Mouse (Mus musculus) megakaryocyte, embryonic 14.5 days (primary cell): ENCODE measurements around the gene Xkrx. TPM values are rescaled to one million over a fixed set of nuclear protein-coding genes. Genes with fewer than 3 reads are reported as not detected.

ENCODE experiments used
- H3K27me3 ChIP-seq: replicated peaks from 2 replicates; pipeline ENCODE3; 2012; ENCODE audit warnings: inconsistent platforms
- H3K36me3 ChIP-seq: replicated peaks from 2 replicates; pipeline ENCODE3; 2012; ENCODE audit warnings: low read length, inconsistent platforms, mixed read lengths
- H3K4me1 ChIP-seq: 2 replicates; pipeline ENCODE4 v1.6.1; 2012; ENCODE audit warnings: inconsistent platforms
- H3K4me3 ChIP-seq: replicated peaks from 2 replicates; pipeline ENCODE3; 2012; ENCODE audit warnings: moderate library complexity, mild to moderate bottlenecking, inconsistent platforms
- H3K9me3 ChIP-seq: 2 replicates; pipeline ENCODE4 v1.6.1; 2012; ENCODE audit warnings: inconsistent platforms
- FLI1 ChIP-seq: IDR thresholded peaks from 2 replicates; pipeline ENCODE4 v1.6.1; 2012; ENCODE audit warnings: low read length, inconsistent platforms, mixed read lengths
- GATA1 ChIP-seq: IDR thresholded peaks from 3 replicates; pipeline ENCODE4 v1.6.1; 2012; ENCODE audit warnings: mixed read lengths, low read length, inconsistent platforms, borderline replicate concordance
- polyA plus RNA-seq: library from polyadenylated mRNA; stranded (reverse); fragments of >175 nt; gene quantifications from 2 replicates; pipeline ENCODE4 v1.2.3, GENCODE M21; 2012; ENCODE audit warnings: low replicate concordance; ENCODE audit not compliant: insufficient read depth

Gene Xkrx
- polyA plus RNA-seq, 1 experiment: not detected

DNA sequence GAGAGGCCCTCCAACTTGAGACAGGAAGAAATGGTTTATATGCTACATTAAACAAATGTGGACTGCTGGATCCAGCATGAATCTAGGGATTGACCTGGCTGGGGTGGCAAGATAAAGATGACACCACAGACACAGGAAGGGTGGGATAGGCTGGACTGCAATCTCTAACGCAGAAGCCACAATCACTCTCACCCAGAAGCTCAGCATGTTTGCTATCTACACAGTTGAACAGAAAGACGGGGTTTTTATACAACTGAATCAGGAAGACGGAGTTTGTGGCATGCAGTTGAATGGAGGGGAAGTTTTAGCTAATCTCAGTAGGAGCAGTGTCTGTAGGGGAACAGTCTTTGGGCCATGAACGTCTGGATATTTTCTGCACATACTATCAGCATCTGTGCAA lies 19.9 kb downstream of the Xkrx start:
- Histone ChIP-seq H3K27me3 (peaks cover 29% of the 10 kb centered on the region), H3K4me3 (no peak overlapping the region), H3K4me1 (peaks cover 11% of the 10 kb centered on the region), H3K9me3 (no peaks in the 10 kb centered on the region), H3K36me3 (no peaks in the 10 kb centered on the region)
- TF ChIP-seq FLI1 (no peak), GATA1 (no peak)

DNA sequence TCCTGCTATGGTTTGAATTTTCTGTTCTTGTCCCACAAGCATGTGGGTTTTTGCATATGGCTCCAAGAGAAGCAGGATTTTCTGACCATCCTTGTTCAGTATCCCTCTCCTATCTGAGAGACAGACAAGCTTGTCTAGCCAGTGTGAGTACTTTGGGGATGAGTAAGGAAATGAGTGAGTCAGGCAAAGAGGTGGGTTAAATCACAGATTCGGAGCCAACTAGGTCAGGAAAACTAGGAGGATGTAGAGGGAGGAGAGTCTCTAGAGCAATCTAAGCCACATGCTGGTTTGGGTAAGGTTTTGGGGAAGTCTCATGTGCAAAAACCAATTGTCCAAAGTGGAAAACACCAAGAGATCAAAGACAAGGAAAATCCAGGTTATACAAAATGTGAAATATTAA lies 20.3 kb downstream of the Xkrx start:
- Histone ChIP-seq H3K4me3 (no peak overlapping the region), H3K27me3 (peaks cover 30% of the 10 kb centered on the region), H3K36me3 (no peaks in the 10 kb centered on the region), H3K9me3 (no peaks in the 10 kb centered on the region), H3K4me1 (peaks cover 11% of the 10 kb centered on the region)
- TF ChIP-seq GATA1: no peak
- no peak for TF ChIP-seq FLI1

DNA sequence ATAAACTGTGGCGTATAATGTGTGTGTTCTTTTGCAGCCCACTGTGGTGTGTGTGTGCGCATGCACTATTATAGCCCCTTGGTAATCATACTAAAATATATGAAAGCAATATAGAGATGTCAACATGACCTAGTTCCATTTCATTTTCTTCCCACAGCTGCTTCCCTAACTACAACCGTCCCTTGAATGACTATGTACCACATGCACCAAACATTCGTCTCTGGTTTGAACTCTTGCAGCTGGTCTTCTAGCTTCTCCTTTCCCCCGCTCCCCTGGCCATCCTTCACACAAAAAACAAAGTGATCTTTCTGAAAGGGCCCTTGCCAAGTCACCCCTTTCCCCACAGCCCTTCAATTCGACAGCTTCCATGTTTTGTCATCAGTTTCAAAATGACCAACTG lies 21.9 kb downstream of the Xkrx start:
- H3K9me3 ChIP-seq: no peaks in the 10 kb centered on the region
- no peak for TF ChIP-seq GATA1
- TF ChIP-seq FLI1: no peak
- no peak overlapping the region for H3K4me3 ChIP-seq
- H3K36me3 ChIP-seq: no peaks in the 10 kb centered on the region
- H3K4me1 ChIP-seq: peaks cover 11% of the 10 kb centered on the region
- H3K27me3 ChIP-seq: peaks cover 30% of the 10 kb centered on the region

DNA sequence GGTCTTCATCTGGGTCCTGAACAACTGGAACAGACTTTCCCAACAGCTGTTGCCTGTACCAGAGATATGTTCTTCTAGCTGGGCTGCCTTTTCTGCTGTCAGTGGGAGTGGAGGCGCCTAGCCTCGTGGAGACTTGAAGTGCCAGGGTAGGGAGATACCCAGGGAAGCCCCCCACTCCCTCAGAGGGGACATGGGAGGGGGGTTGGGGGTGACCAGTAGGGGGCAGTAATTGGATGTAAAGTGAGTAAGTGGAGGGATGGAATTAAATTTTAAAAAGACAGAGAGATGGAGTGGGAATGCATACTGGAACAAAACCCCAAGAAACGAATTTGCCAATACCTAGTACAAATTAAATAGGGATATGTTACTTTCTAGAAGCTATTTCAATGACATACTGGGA lies 28.1 kb downstream of the Xkrx start:
- no peak for TF ChIP-seq GATA1
- H3K9me3 ChIP-seq: no peaks in the 10 kb centered on the region

DNA sequence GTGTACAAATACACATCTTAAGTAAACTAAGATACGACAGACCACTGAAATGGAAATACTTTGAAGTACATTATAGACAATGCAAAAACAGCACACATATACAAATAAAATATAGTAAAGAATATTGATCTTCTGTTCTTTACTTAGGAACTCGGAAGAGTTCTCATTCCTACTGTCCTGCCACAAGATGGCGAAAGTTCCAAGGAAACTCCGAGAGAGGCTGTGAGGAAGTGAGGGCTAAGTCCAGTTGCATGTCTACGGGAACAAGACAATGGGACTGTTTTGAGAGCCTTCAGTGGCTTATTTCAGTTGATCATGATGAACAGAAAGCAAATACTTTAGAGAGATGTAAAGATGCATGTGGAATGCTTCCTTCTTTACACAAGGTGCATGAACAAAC lies 29.6 kb downstream of the Xkrx start:
- TF ChIP-seq FLI1 (no peak), GATA1 (no peak)
- no peak overlapping the region for H3K4me3 ChIP-seq

More for the DNA sequence above, 28.1 kb downstream of the Xkrx start:
- H3K4me1 ChIP-seq: peaks cover 13% of the 10 kb centered on the region
- H3K27me3 ChIP-seq: peaks cover 25% of the 10 kb centered on the region
- H3K36me3 ChIP-seq: no peaks in the 10 kb centered on the region
- no peak overlapping the region for H3K4me3 ChIP-seq

DNA sequence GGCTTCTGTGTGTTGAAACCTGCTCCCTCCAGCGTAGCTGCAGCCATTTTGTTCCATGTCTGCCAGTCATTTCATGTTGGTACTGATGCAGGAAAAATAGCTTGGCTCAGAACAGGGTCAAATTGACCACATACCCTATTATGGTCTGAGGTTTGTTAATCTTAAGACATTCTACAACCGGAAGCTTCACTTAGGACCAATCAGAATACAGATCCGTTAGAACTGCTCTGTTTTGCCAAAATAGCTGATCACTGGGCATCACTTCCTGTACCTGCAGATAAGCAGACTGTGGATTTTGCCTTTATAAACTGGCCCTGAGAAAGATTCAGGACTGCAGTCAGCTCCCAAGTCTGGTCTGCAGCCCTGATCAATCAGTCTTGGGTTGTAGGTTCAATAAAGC lies 33.3 kb downstream of the Xkrx start:
- TF ChIP-seq FLI1: no peak
- TF ChIP-seq GATA1: no peak
- H3K4me1 ChIP-seq: peaks cover 11% of the 10 kb centered on the region; the same call in 1 of the 2 replicates
- H3K27me3 ChIP-seq: peaks cover 18% of the 10 kb centered on the region
- no peak overlapping the region for H3K4me3 ChIP-seq
- H3K9me3 ChIP-seq: no peaks in the 10 kb centered on the region
- no peaks in the 10 kb centered on the region for H3K36me3 ChIP-seq

More for the DNA sequence above, 29.6 kb downstream of the Xkrx start:
- H3K27me3 ChIP-seq: peaks cover 17% of the 10 kb centered on the region
- H3K9me3 ChIP-seq: no peaks in the 10 kb centered on the region
- H3K4me1 ChIP-seq: peaks cover 11% of the 10 kb centered on the region; the same call in 1 of the 2 replicates
- no peaks in the 10 kb centered on the region for H3K36me3 ChIP-seq

DNA sequence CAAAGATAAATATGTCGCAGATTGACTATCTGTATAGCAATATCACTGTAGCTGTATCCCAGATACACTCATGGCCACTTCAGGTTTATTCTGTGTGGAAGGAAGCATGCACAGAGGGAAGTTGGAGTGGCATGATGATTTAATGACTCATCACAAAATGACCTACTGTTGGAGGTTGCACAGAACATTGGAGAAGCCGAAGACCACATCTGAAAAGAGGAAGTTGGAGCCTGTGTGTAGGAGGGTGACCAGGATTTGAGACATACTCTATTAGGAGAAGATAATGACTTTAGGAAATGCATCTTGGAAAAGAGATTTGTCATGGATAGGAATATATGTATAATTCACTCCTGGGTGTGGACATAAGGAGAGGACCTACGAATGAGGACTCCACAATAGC lies 45.5 kb downstream of the Xkrx start:
- H3K36me3 ChIP-seq: no peaks in the 10 kb centered on the region
- TF ChIP-seq FLI1 (no peak), GATA1 (no peak)
- H3K4me3 ChIP-seq: no peak overlapping the region
- no peaks in the 10 kb centered on the region; the same call in 1 of the 2 replicates for H3K4me1 ChIP-seq
- no peaks in the 10 kb centered on the region for H3K9me3 ChIP-seq
- H3K27me3 ChIP-seq: peaks cover 14% of the 10 kb centered on the region

DNA sequence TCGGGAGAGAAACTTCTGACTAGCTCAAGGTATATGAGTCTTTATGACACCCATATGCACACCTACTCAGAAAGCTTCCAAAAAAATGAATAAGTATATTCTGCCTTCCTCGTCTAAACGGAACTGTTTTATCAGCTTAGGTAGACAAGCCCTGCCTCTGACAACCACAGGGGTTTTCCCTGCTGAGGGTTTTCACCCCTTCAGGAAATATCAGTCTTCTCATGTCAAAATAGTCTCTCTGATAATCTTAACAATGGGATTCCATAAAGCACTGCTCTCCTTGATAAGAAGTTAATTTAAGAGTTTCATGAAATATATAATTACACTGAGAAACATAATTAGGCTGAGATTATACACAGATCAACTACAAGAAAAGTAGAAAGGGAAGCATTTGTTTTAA lies 50.1 kb downstream of the Xkrx start:
- Histone ChIP-seq H3K36me3 (no peaks in the 10 kb centered on the region), H3K27me3 (peaks cover 20% of the 10 kb centered on the region), H3K4me1 (no peaks in the 10 kb centered on the region; the same call in 1 of the 2 replicates), H3K4me3 (no peak overlapping the region), H3K9me3 (no peaks in the 10 kb centered on the region)
- TF ChIP-seq FLI1: no peak
- TF ChIP-seq GATA1: no peak

DNA sequence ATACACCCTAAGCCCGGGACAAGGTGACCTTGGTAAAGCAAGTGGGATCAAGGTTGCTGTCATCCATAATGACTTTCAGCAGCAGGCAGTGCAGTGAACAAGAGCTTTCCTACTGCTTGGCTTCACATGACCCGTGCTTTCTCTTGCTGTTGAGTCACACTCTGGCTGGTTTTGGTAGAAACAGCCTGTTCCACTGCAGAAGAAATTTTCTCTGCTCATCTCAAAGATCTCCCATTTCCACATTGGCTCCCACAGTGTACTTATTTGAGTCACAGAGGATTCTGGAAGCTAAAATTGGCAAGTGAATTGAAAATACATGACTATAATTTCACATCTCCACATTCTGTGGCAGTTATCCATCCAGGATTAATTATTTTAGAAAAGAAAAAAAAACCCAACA lies 59.2 kb downstream of the Xkrx start:
- H3K4me3 ChIP-seq: no peak overlapping the region
- H3K9me3 ChIP-seq: no peaks in the 10 kb centered on the region
- no peaks in the 10 kb centered on the region for H3K4me1 ChIP-seq
- peaks cover 5% of the 10 kb centered on the region for H3K27me3 ChIP-seq
- H3K36me3 ChIP-seq: no peaks in the 10 kb centered on the region
- TF ChIP-seq FLI1 (no peak), GATA1 (no peak)

Other genes with a start within 250 kb of the Xkrx start
- gene Sytl4, start 180.3 kb downstream of the Xkrx start, polyA plus RNA-seq: 1.9 TPM in 1 of 2 replicates, not detected in the other
- 11.3 and 17.9 TPM in 2 replicates for gene Cstf2, start 102.9 kb downstream of the Xkrx start, polyA plus RNA-seq
- not detected in 2 replicates for gene Arl13a, start 25.4 kb upstream of the Xkrx start, polyA plus RNA-seq
- gene Nox1, start 59.9 kb upstream of the Xkrx start, polyA plus RNA-seq: not detected in 2 replicates
- gene Trmt2b, start 114.9 kb upstream of the Xkrx start, polyA plus RNA-seq: 0.51 and 0.58 TPM in 2 replicates
- gene Tmem35a, start 133.1 kb upstream of the Xkrx start, polyA plus RNA-seq: not detected in 2 replicates
- 0.15 TPM in 1 of 2 replicates, not detected in the other for gene Cenpi, start 146.0 kb upstream of the Xkrx start, polyA plus RNA-seq
- gene Drp2, start 242.5 kb upstream of the Xkrx start, polyA plus RNA-seq: not detected in 2 replicates